Mouse (Mus musculus) natural killer cell, adult 2 months (primary cell): ENCODE data around the gene Paqr5.

ENCODE experiments used
- DNase-seq, 2 experiments: peaks; one replicate each; pipeline ENCODE4 v3.0.0; 2022; ENCODE audit warnings: low spot score in 2 of 2

The Paqr5 gene

GRCm38 (mm10) chr9:61960753-61961152 lies 65.9 kb downstream of the Paqr5 start:
- DNase-seq = no peak

- DNase-seq = no peak
Observed at GRCm38 (mm10) chr9:61959921-61960569, 66.6 kb downstream of the Paqr5 start.

- DNase-seq = no peak
Observed at GRCm38 (mm10) chr9:61954707-61955106, 71.9 kb downstream of the Paqr5 start.

- no peak for DNase-seq
Observed at GRCm38 (mm10) chr9:61952241-61952640, 74.4 kb downstream of the Paqr5 start.

- DNase-seq = peak; percentile 72 to 77
Observed at GRCm38 (mm10) chr9:61947402-61948346, 79.0 kb downstream of the Paqr5 start.

- DNase-seq = peak; percentile 98
Observed at GRCm38 (mm10) chr9:61946623-61947401, 79.8 kb downstream of the Paqr5 start, which contains the start of gene Kif23. Gene Kif23 (minus strand): TSS chr9:61946774.

GRCm38 (mm10) chr9:61945973-61946611 lies 80.6 kb downstream of the Paqr5 start:
- DNase-seq = no peak

- no peak for DNase-seq
Observed at GRCm38 (mm10) chr9:61941054-61941453, 85.6 kb downstream of the Paqr5 start.

GRCm38 (mm10) chr9:61933333-61933732 lies 93.3 kb downstream of the Paqr5 start:
- DNase-seq = no peak

- DNase-seq = no peak
Observed at GRCm38 (mm10) chr9:61932009-61932408, 94.6 kb downstream of the Paqr5 start.

- DNase-seq = no peak
Observed at GRCm38 (mm10) chr9:61925086-61925660, 101.5 kb downstream of the Paqr5 start.

GRCm38 (mm10) chr9:61920331-61920730 lies 106.3 kb downstream of the Paqr5 start:
- no peak for DNase-seq

GRCm38 (mm10) chr9:61919464-61919863 lies 107.2 kb downstream of the Paqr5 start:
- no peak for DNase-seq

- no peak for DNase-seq
Observed at GRCm38 (mm10) chr9:61917436-61917835, 109.2 kb downstream of the Paqr5 start.

GRCm38 (mm10) chr9:61916986-61917385 lies 109.7 kb downstream of the Paqr5 start:
- no peak for DNase-seq

GRCm38 (mm10) chr9:61915393-61916005 lies 111.2 kb downstream of the Paqr5 start:
- no peak for DNase-seq

GRCm38 (mm10) chr9:61914917-61915300 lies 111.7 kb downstream of the Paqr5 start:
- peak in 1 of 2 experiments; percentile 52 for DNase-seq

GRCm38 (mm10) chr9:61914203-61914916 lies 112.3 kb downstream of the Paqr5 start, which contains the start of gene Rplp1:
Gene Rplp1 (minus strand): TSS chr9:61914542.
- peak; percentile 96 to 97 for DNase-seq

- no peak for DNase-seq
Observed at GRCm38 (mm10) chr9:61911300-61912128, 115.1 kb downstream of the Paqr5 start.
